Mouse (Mus musculus): Measurements from ENCODE around the gene Nit2.

Gene Nit2

DNA sequence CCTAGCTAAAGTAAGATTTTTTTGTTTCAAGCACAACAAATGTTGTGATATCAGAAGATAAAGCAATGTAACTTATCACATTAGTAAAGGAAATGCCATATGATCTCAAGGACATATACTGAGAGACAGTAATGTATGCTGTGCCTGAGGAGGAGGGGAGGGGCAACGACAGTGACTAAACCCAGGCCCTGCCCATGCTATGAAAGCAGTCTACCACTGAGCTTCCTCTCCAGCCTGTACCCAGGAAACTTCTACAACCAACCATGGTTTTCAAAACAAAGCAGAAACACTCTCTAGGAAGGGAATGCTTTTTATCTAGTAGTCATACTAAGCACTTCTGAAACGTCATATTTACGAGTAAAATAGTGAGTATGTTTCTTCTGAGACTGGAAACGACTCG, 4.3 kb downstream of the Nit2 start:
- no peak for DNase-seq (ENCODE audit: low spot score in 2 of 2)

DNA sequence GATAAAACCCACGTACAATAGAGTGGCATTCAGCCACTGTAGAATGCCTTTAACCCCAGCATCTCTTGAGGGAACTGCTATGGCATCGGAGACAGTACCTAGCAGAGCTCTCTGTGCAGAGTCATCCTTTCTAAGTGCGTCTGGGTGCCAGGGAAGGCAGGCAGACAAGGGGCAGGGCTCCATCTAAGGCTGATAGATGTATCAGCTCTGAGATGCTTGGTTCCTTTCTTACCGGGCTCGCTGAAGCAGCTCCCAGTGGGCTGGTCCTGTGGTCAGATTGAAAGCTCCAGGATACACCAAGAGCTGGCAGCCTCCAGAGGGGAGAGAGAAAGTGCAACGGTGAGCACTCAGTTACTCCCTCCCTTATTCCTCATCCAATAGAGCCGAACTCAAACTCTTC, 7.3 kb downstream of the Nit2 start:
- DNase-seq (ENCODE audit: low spot score in 2 of 2): no peak

DNA sequence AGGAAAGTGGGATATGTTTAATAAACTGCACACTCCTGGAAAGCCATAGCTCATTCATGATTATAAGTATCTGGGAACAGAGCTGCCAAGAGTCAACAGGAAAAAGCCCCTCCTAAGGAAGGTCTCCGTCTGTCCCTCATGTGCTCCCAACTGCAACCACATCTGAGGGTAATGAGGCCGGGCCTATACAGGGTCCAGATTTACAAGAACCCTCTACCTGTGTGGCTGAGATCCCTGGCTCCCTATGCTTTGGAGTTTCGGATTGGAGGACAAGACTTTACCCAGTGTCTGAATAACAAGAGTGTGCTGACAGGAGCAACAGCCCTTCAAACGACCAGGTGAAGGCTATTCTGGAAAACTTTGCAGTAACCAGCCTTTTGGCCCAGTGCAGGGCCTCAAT, 9.4 kb downstream of the Nit2 start:
- no peak for DNase-seq (ENCODE audit: low spot score in 2 of 2)

- DNase-seq (ENCODE audit: low spot score in 2 of 2): no peak
These were observed 10.1 kb downstream of the Nit2 start for GRCm38 (mm10) chr16:57157076-57157475.

DNA sequence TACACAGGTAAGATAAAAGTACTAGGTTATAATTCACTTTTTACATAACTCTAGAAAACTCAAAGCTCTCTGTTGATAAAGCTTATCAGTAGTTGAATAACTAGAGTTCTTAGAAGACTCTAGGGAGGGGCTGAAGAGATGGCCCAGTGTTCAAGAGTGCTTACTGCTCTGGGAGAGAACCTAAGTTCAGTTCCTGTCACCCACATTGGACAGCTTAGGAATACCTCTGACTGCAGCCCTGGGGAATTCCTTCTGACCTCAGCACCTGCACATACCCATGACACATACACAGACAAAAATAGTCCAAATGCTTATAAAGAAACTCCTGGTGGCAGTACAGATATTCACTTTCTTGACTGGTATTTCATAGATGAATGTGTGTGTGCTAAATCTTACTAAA, 11.2 kb downstream of the Nit2 start:
- DNase-seq (ENCODE audit: low spot score in 2 of 2): no peak

GRCm38 (mm10) chr16:57151437-57151836, 15.7 kb downstream of the Nit2 start:
- no peak for DNase-seq (ENCODE audit: low spot score in 2 of 2)

DNA sequence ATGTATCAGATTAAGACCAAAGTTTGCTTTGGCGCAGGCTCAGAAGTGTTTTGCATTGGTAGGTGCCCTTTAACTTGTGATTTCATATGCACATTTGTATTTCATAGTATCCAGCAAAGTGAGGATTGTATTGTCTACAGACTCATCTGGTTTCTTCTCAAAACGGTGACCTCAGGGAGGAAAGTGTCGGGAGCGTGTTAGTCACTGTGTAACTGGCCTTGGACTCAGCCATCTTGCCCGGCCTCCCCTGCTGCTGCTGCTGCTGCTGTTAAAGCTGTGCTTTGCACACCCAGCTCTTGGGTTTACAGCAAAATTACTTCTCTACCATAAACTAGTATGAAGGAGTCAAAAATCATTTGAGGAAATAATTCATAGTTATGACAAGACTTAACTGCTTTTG, 22.4 kb downstream of the Nit2 start:
- no peak for DNase-seq (ENCODE audit: low spot score in 2 of 2)

- no peak for DNase-seq (ENCODE audit: low spot score in 2 of 2)
These were observed 33.5 kb downstream of the Nit2 start for GRCm38 (mm10) chr16:57133611-57134010.

DNA sequence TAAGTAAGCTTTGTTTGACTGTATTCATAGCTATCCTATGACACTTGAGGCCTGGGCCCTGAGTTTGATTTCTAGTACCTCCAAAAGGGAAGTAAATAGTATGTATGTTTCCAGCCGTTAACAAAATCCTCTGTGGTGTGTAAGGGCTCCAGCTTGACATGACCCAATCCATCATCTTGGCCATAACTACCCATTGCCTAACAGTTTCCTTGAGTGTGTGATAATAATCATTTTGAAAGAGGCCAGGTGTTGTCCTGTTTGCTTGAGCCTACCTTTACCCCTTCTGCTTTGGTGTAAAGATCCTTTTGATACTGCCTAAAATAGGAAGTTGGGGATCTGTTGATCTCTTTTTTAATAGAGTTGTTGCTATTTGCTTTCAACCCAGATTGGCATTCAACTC, 34.8 kb downstream of the Nit2 start:
- DNase-seq (ENCODE audit: low spot score in 2 of 2): no peak

DNA sequence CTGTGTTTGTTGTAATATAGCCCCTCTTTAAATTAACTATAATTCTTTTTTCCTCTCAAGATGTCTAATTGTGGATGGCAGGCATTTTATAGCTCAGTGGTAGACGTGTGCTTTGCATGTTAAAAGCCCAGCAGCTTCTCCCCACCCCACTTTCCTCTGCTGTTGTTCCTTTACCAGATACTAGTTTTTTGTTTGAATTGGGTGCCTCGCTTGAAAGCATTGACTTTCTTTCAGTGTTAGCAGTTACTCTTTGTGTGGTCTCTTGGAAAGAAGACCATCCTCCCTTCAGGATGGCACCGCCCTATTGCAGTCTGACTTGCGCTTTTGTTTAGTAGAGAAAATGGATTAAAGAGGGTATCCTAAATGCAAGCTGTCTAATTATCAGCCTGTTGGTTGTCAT, 35.6 kb downstream of the Nit2 start:
- DNase-seq (ENCODE audit: low spot score in 2 of 2): no peak

DNA sequence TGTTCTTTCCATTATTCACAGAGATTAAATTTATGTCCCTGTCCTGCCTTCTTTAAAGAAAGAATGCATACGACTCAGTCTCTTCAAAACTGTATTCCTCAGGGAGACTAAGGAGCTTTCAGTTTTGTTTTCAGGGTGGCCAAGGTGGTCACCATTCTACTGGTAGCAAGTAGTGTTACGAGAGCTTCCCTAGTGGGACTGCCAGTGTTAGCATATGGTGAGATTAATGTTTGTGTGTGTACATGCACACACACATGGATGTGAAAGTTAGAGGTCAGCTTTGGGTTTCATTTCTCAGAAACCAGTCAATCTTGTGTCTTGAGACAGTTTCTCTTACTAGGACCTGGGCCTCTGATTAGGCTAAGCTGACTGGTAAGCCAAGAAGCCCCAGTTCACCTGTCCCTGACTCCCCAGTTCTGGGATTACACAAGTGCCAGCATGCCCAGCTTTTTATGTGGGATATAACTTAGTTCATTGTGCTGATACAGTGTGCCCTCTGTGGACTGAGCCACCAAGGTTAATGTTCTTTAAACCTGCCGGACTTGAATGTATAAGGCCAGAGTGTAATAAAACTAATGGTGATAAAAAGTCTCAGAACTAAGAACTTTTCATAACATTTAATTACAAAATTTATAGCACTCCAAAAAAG, 36.3 kb downstream of the Nit2 start:
- DNase-seq (ENCODE audit: low spot score in 2 of 2): no peak

GRCm38 (mm10) chr16:57127825-57128224, 39.3 kb downstream of the Nit2 start:
- no peak for DNase-seq (ENCODE audit: low spot score in 2 of 2)

- DNase-seq (ENCODE audit: low spot score in 2 of 2): no peak
These were observed 40.9 kb downstream of the Nit2 start for GRCm38 (mm10) chr16:57126268-57126667.

DNA sequence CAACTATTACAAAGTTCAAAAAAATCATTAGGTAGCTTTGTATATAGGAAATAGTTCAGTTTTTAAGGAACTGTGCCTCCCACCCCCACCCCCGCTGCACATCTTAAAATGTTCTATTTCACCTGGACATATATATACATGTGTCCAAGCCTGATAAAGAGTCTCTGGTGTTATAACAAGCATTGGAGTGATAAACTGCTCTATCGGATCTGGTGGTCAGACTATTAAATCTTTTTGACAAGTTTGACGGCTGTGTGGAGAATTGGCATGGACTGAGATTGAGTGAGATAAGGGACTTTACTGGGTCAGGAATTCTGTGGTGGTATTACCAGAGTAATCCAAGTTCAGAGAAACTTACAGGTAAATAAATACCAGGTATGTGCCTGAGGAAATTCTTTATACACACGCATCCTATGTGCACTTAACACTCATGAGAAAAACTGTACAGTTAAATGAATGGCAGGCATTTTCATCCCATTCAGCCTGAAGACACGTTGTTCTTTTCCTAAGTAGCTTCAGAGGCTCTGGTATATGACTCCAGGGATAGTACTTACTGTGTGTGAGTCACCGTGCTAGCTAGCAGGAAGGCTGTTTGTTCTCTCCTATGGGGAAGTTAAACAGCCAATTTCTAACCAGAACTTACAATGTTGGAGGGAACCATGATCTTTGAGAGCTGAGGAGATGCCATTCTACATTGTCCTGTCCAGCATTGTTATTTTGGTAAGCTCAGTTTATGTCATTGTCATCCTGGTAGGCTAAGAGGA, 44.3 kb downstream of the Nit2 start:
- DNase-seq (ENCODE audit: low spot score in 2 of 2): no peak

DNA sequence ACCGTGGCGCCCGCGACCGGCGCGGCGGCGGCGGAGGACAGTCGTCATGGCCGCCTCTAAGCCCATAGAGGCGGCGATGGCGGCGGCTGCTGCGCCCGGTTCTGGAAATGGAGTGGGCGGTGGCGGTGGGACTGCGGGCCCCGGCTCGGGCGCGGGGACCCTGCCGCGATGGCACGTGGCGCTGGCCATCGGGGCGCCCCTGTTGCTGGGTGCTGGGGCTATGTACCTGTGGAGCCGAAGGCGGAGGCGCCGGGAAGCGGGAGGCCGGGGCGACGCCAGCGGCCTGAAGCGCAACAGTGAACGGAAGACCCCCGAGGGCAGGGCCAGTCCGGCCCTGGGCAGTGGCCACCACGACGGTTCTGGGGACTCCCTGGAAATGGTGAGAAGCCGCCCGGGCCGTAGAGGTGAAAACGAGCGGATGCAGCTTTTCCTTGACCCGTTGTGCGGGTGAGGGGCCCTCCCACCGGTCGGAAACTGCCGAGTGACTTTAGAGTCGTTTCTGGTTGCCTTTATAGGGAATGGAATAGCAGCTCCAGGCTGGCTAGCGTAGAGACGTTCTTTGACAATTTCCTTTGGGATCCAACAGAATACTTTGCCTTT, 45.2 kb downstream of the Nit2 start:
- peak in 1 of 2 experiments; percentile 57 for DNase-seq (ENCODE audit: low spot score in 2 of 2)

- DNase-seq (ENCODE audit: low spot score in 2 of 2): peak; percentile 89
These were observed 46.0 kb downstream of the Nit2 start, which contains the start of gene Tomm70a for GRCm38 (mm10) chr16:57120913-57121815. Gene Tomm70a (plus strand): TSS chr16:57121703.

- DNase-seq (ENCODE audit: low spot score in 2 of 2): no peak
These were observed 49.6 kb downstream of the Nit2 start for GRCm38 (mm10) chr16:57117562-57117961.

DNA sequence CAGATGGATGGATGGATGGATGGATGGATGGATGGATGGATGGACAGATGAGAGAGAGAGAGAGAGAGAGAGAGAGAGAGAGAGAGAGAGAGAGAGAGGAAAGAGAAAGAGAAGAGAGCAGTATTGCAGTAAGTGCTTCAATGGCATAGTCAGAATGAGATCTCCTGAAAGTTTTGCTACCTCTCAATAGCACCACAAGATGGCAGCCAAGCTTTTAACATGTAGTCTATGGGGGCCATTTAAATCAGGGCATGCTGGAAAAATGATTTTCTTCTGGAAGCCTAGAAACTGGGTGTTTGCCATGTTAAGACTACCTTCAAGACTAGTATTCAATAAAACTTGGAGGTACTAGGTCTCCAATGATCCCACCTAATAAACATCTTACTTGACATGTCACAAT, 51.1 kb downstream of the Nit2 start:
- no peak for DNase-seq (ENCODE audit: low spot score in 2 of 2)
